Mouse (Mus musculus) erythroblast, embryonic 14.5 days (primary cell): Measurements from ENCODE around the gene Fam47e.

Experiments
- GATA1 ChIP-seq: IDR thresholded peaks from 2 replicates; pipeline ENCODE4 v1.6.1; 2012; ENCODE audit warnings: low read length, inconsistent platforms, mixed read lengths
- TAL1 ChIP-seq: IDR thresholded peaks from 3 replicates; pipeline ENCODE4 v1.6.1; 2012; ENCODE audit warnings: low read length, inconsistent platforms, mixed read lengths

- TF ChIP-seq TAL1 (no peak), GATA1 (no peak)
Observed at GRCm38 (mm10) chr5:92634916-92635315, 80.0 kb downstream of the Fam47e start.
